Mouse (Mus musculus) midbrain, embryonic 12.5 days (tissue): ENCODE data around the gene 4921501E09Rik. TPM values are rescaled to one million over a fixed set of nuclear protein-coding genes. Genes with fewer than 3 reads are reported as not detected.
"Not testable (repeated sequence)": the region's sequence is repeated elsewhere in the genome, so short reads cannot be mapped to it uniquely, and the experiment has no call there.

Source experiments
- ATAC-seq: fragments of 200-750 bp; cut with Nextera tagmentation; 2 replicates; pipeline ENCODE4 v1.8.0; 2017; ENCODE audit warnings: low read depth, moderate TSS enrichment, moderate library complexity; ENCODE audit not compliant: low FRiP score
- H3K27ac ChIP-seq: fragments of 300-500 bp; sonication (generic); replicated peaks from 2 replicates; pipeline ENCODE4 v1.5.1; 2016; ENCODE audit warnings: mild to moderate bottlenecking
- H3K27me3 ChIP-seq: fragments of 300-500 bp; sonication (generic); 2 replicates; pipeline ENCODE4 v1.6.1; 2016; ENCODE audit warnings: mild to moderate bottlenecking
- H3K36me3 ChIP-seq: fragments of 300-500 bp; sonication (generic); 2 replicates; pipeline ENCODE4 v1.6.1; 2016
- H3K4me1 ChIP-seq: fragments of 300-500 bp; sonication (generic); 2 replicates; pipeline ENCODE4 v1.6.1; 2016
- H3K4me2 ChIP-seq: fragments of 300-500 bp; sonication (generic); replicated peaks from 2 replicates; pipeline ENCODE4 v1.6.1; 2016; ENCODE audit warnings: mild to moderate bottlenecking, moderate library complexity
- H3K4me3 ChIP-seq: fragments of 300-500 bp; sonication (generic); 2 replicates; pipeline ENCODE4 v1.5.1; 2016; ENCODE audit warnings: mild to moderate bottlenecking
- H3K9ac ChIP-seq: fragments of 300-500 bp; sonication (generic); replicated peaks from 2 replicates; pipeline ENCODE4 v1.6.1; 2016; ENCODE audit warnings: mild to moderate bottlenecking, moderate library complexity
- H3K9me3 ChIP-seq: fragments of 300-500 bp; sonication (generic); 2 replicates; pipeline ENCODE4 v1.6.1; 2016; ENCODE audit warnings: mild to moderate bottlenecking
- WGBS: fragments of 180-500 bp; shearing (Covaris S2); methylation state at CpG from one replicate; pipeline ENCODE4 v1.1.7; 2016; 5-methylcytosine and 5-hydroxymethylcytosine counted together
- polyA plus RNA-seq: library from polyadenylated mRNA; unstranded; fragments of >200 nt; fragmentation: Nextera tagmentation; extraction: Ambion mirVana; gene quantifications from 2 replicates; pipeline ENCODE4 v1.2.1, GENCODE M21; 2016

4921501E09Rik gene
- polyA plus RNA-seq: not detected in 2 replicates

DNA sequence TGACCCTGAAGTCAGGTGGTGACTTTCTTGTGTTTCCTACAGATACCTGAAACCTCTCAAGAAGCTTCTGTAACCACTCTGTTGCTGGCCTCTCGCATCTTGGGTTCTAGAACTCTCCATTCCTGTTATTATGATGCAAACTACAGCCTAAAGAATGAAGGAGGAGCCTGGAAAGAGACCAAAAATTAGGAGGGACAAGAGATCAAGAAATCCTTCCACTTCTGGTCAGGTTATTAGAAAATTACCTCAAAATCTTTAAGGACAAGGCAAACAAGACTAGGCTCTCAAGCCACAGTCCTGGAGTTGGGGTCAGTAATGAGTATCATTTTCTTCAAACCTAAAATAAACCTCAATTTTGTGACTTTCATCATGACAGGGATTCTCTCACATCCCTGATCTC, at the start of gene 4921501E09Rik:
Gene 4921501E09Rik, minus strand, starts transcription at position 101 of the 400 bp plus-strand sequence.
- no peak within 1 kb of the TSS for H3K27ac ChIP-seq
- no peak within 1 kb of the TSS for H3K9ac ChIP-seq
- no peak within 1 kb of the TSS for H3K4me3 ChIP-seq
- H3K4me1 ChIP-seq: no peaks in the 10 kb centered on the region
- 0 out of 2 replicates have a peak, but pooled peaks cover 2% of the 10 kb centered on the region for H3K27me3 ChIP-seq
- H3K4me2 ChIP-seq: no peak within 1 kb of the TSS
- 29% methylated on average over 1 of the region's 1 CpGs for WGBS
- no peaks in the 10 kb centered on the region for H3K9me3 ChIP-seq
- H3K36me3 ChIP-seq: no peaks in the 10 kb centered on the region
- ATAC-seq: no peak

DNA sequence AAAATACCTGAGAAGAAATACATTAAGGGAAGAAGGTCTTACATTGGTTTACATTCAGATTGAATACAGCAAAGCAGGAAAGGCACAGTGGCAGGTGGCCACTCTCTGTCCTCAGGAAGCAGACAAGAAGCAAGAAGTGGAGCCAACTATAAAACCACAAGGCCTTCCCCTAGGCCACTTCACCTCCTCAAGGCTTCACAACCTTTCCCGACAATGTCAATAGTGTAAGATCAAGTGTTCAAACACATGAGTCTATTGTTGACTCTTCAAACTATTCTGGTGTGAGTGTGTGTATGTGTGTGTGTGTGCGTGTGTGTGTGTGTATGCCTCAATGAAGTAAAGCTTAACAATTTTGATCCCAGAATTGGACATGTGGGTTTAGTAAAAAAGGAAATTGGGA, 29.5 kb upstream of the 4921501E09Rik start:
- 87% methylated on average over 2 of the region's 2 CpGs for WGBS
- Histone ChIP-seq H3K27me3 (no peaks in the 10 kb centered on the region), H3K36me3 (0 out of 2 replicates have a peak, but pooled peaks cover 2% of the 10 kb centered on the region), H3K4me2 (no peak overlapping the region), H3K4me1 (peaks cover 12% of the 10 kb centered on the region), H3K4me3 (no peak overlapping the region), H3K9ac (no peak overlapping the region), H3K9me3 (no peaks in the 10 kb centered on the region), H3K27ac (no peak overlapping the region)
- ATAC-seq: no peak

DNA sequence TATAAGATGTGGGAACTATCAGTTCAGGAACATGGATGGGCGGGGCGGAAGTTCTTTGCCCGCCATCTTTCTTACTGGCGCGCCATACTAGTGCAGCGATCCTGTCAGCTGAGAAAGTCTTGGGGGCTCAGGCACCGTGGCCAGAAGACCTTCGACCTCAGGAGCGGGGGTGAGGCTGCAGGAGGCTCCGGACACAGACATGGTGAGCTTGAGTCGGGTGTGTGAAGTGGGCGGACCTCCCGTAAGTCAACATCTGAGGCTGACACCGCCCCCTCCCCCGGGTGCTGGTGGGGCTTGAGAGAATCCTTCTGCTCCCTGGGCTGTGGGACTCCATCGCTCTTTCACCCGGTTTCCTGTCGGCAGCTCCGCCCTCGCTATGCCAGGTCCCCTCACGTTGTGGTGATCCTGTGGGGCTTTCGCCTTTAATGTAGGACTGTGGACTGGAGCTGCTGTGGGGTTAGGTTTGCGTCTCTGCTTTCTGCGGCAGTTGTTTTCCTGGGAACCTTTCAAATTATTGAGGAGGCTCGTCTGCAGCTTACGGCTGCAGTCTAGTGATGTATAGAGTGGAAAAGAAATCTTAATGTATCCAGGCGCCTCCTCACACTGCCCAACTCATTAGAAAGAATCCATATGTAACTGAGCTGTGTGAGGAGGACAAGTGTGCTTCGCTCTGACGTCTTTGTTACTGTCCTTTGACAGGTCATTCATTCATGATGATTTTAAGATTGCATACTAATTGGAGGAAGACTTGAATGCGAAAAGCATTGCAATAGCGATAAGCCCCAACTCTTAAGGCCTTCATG, 24.7 kb upstream of the 4921501E09Rik start:
- peak; percentile 70 for ATAC-seq
- H3K4me1 ChIP-seq: peaks cover 12% of the 10 kb centered on the region
- H3K4me2 ChIP-seq: peak overlapping the region; percentile 64
- WGBS: 3% methylated on average over 31 of the region's 31 CpGs
- H3K36me3 ChIP-seq: 0 out of 2 replicates have a peak, but pooled peaks cover 2% of the 10 kb centered on the region
- peak overlapping the region; percentile 73 for H3K4me3 ChIP-seq
- H3K27ac ChIP-seq: peak overlapping the region; percentile 94
- H3K9me3 ChIP-seq: no peaks in the 10 kb centered on the region
- no peaks in the 10 kb centered on the region for H3K27me3 ChIP-seq
- peak overlapping the region; percentile 83 for H3K9ac ChIP-seq

DNA sequence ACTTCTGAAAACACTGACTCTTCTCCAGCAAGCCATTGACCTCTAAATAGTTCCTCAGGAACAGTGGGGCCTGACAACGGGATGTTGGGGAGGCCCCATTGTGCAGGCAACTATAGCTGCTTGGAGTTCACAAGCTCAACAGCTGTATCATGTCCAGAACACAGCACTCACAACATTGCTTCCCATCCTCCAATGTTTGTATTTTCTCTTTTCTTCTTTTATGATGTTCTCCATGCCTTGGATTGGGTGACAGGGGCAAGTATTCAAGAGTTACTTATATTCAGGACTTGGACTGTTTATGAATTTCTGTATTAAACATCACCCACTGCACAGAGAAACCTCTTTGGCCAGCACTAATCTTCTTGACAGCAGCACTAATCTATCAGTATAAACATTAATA, 23.8 kb upstream of the 4921501E09Rik start:
- Histone ChIP-seq H3K9me3 (no peaks in the 10 kb centered on the region), H3K4me1 (peaks cover 12% of the 10 kb centered on the region), H3K4me3 (no peak overlapping the region; the same call in 1 of the 2 replicates), H3K36me3 (no peaks in the 10 kb centered on the region), H3K9ac (no peak overlapping the region), H3K27ac (peak overlapping the region; percentile 94), H3K27me3 (no peaks in the 10 kb centered on the region), H3K4me2 (peak overlapping the region; percentile 64)
- ATAC-seq: no peak
- WGBS: 63% methylated on average over 1 of the region's 1 CpGs

DNA sequence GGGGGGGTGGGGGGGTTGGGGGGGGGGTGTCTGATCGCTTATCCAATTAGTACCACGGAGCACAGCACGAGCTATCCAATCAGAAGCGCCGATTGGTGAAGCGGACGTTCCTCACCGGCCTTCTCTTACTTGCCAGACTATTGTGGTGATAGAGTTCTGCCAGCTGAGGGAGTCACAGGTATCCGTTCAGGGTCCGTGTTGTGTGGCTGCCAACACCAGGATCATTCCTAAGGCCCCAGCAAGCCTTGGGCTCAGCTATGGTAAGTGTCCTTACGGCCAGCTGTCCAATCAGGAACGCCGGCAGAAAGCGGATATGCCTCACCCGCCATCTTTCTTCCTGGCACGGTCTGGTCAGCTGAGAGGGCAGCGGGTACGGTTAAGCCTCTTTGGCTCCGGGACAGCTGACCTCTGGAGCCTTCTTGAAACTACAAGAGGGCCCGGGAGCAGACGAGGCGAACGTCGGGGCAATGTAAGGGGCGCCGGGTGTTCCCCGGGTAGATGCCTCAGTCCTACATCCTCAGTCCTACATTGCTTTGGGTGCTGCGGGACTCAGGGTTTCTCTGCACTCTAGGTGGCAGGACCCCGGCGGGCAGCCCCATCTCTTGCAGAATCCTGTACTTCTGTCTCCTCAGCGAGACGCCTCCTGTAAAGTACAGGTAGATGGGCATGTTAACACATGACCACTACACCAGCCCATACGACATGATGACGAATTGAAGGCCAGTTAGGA, 21.5 kb upstream of the 4921501E09Rik start, which contains the start of gene Zfp563:
Gene Zfp563, plus strand, starts transcription at position 91 of the 730 bp plus-strand sequence.
- H3K27ac ChIP-seq: peak within 1 kb of the TSS; percentile 86
- H3K9ac ChIP-seq: peak within 1 kb of the TSS; percentile 63
- peak; percentile 90 for ATAC-seq

DNA sequence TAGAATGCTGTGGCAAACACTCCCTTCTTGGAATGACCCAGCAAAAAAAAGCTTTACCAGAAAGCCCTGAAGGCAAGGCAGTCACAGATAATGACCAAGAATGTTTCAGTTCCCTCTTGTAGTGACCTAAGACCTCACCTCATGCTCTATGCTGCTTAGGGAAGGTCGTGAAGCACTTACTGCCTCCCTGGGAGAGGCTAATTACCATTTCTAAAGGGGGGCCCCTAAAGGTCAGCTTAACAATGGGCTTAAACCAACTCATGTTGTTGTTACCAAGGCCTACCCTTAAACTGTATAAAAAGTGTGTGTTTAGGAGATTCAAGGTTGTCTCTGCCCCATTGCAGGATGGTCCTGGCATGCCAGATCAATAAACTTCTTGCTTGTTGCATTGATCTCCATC, 4.9 kb downstream of the 4921501E09Rik start:
- H3K36me3 ChIP-seq: no peaks in the 10 kb centered on the region
- WGBS: 0% methylated on average over 1 of the region's 1 CpGs
- H3K27ac ChIP-seq: no peak overlapping the region
- no peaks in the 10 kb centered on the region for H3K4me1 ChIP-seq
- H3K4me3 ChIP-seq: no peak overlapping the region
- H3K4me2 ChIP-seq: no peak overlapping the region
- H3K27me3 ChIP-seq: 0 out of 2 replicates have a peak, but pooled peaks cover 5% of the 10 kb centered on the region
- no peak overlapping the region for H3K9ac ChIP-seq
- ATAC-seq: no peak
- H3K9me3 ChIP-seq: no peaks in the 10 kb centered on the region

More for the DNA sequence above, 21.5 kb upstream of the 4921501E09Rik start, which contains the start of gene Zfp563:
- Histone ChIP-seq H3K4me3 (peak within 1 kb of the TSS; percentile 64), H3K4me2 (peak within 1 kb of the TSS; percentile 61), H3K9me3 (no peaks in the 10 kb centered on the region), H3K36me3 (no peaks in the 10 kb centered on the region), H3K27me3 (peaks cover 3% of the 10 kb centered on the region; the same call in 1 of the 2 replicates), H3K4me1 (peaks cover 12% of the 10 kb centered on the region)
- 5% methylated on average over 34 of the region's 34 CpGs for WGBS

DNA sequence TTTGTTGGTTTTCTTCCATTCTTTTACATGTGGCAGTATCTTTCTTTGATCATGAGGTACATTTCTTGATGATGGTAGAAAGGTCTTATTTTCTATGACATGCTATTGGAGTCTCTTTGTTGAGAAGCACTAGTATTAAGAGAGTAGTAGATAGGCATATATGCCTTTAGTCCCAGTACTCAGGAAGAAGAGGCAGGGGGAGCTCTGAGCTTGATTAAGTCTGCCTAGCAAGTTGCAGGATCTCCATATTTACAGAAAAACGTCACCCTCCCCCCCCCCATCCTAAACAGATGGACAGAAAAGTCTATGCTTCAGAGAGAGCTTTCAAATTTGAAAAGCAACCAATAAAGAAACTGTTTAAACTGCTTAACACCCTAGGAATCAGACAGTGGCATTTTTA, 9.1 kb downstream of the 4921501E09Rik start:
- Histone ChIP-seq H3K9me3 (no peaks in the 10 kb centered on the region), H3K27me3 (0 out of 2 replicates have a peak, but pooled peaks cover 5% of the 10 kb centered on the region), H3K36me3 (no peaks in the 10 kb centered on the region), H3K4me3 (no peak overlapping the region), H3K27ac (no peak overlapping the region), H3K9ac (no peak overlapping the region), H3K4me1 (no peaks in the 10 kb centered on the region), H3K4me2 (no peak overlapping the region)
- WGBS: 12% methylated on average over 1 of the region's 1 CpGs
- no peak for ATAC-seq

DNA sequence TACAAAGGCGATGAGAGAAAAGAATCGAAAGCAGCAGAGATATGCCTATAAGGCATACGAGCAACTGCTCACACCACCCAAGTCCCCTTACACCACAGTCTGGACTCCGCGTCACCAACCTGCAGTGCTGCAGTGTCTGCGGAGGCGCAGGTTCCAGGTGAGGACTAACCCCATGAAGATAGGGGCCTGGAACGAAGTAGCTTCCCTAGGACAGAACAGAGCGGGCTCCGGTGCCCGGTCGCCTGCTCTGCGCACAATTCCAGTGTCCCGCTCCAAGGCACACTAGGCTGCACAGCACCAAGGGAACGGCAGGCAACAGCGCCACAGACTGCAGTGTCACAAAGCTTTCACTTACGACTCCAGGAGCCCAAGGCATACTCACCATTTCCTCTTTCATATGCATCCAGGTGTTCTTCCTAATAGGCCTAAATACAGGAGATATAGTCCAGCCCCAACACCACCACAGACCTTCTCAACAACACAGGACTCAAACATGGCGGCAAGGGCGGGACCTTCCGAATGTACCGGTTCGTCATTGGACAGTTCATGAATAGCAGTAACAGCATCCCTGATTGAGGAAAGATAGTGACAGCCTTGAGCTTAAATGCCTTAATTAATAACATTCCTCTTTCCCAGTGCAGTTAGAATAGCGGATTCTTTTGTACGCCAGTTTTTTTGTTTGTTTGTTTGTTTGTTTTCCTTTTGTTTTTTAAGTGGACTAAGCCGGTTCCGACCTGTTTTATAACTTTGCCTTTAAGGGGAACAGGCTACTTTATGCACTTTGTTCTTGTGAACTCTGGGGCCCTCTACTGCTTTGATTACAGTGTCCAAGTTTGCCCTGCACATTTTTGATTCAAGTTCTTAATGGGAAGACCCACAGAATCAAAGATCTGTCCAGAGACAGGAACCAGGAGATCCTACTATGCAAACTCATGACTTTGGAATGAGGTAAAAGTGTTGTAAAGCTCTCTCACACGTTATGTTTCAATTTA, 34.7 kb downstream of the 4921501E09Rik start, which contains the start of gene Zfp763:
Gene Zfp763, minus strand, starts transcription at position 503 of the 992 bp plus-strand sequence.
- peak within 1 kb of the TSS; percentile 88 for H3K4me3 ChIP-seq
- H3K4me2 ChIP-seq: peak within 1 kb of the TSS; percentile 54
- H3K27me3 ChIP-seq: no peaks in the 10 kb centered on the region
- peak within 1 kb of the TSS; percentile 87 for H3K27ac ChIP-seq
- peaks cover 9% of the 10 kb centered on the region; the same call in 1 of the 2 replicates for H3K9me3 ChIP-seq
- ATAC-seq: peak; percentile 98
- H3K9ac ChIP-seq: peak within 1 kb of the TSS; percentile 85
- WGBS: 3% methylated on average over 27 of the region's 27 CpGs
- 0 out of 2 replicates have a peak, but pooled peaks cover 2% of the 10 kb centered on the region for H3K4me1 ChIP-seq
- H3K36me3 ChIP-seq: 0 out of 2 replicates have a peak, but pooled peaks cover 4% of the 10 kb centered on the region

DNA sequence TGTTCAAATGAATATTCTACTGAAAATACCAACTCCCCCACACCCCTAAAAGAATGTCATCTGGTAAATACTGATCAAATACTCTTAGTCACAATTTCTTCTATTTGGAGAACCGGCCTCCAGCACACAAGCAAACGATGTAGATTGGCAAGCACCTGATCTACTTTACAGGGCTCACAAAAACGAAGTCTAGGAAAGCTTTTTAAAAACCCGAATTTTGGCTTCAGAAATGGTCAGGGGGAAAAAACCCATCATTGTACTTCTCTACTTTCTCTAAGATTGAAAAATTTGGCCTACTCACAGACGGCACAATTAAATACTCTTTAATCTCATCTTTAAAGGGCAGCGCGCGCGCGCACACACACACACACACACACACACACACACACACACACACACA, 35.5 kb downstream of the 4921501E09Rik start:
- WGBS: 12% methylated on average over 7 of the region's 10 CpGs
- Histone ChIP-seq H3K4me3 (peak overlapping the region; percentile 88), H3K27me3 (no peaks in the 10 kb centered on the region), H3K4me2 (peak overlapping the region; percentile 54), H3K27ac (peak overlapping the region; percentile 87; the same call in 1 of the 2 replicates), H3K9me3 (peaks cover 13% of the 10 kb centered on the region), H3K36me3 (peaks cover 7% of the 10 kb centered on the region), H3K9ac (peak overlapping the region; percentile 85), H3K4me1 (0 out of 2 replicates have a peak, but pooled peaks cover 2% of the 10 kb centered on the region)
- ATAC-seq: no peak

DNA sequence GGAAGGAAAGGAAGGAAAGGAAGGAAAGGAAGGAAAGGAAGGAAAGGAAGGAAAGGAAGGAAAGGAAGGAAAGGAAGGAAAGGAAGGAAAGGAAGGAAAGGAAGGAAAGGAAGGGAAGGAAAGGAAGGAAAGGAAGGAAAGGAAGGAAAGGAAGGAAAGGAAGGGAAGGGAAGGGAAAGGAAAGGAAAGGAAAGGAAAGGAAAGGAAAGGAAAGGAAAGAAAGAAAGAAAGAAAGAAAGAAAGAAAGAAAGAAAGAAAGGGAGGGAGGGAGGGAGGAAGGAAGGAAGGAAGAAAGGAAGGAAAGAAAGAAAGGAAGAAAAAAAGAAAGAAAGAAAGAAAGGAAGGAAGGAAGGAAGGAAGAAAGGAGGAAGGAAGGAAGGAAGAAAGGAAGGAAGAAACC, 47.4 kb downstream of the 4921501E09Rik start:
- H3K4me2 ChIP-seq, H3K4me1 ChIP-seq, H3K27ac ChIP-seq, H3K9ac ChIP-seq, H3K4me3 ChIP-seq, H3K27me3 ChIP-seq, ATAC-seq: not testable (repeated sequence)
- Histone ChIP-seq H3K9me3 (peaks cover 80% of the 10 kb centered on the region), H3K36me3 (peaks cover 81% of the 10 kb centered on the region)
